Mouse (Mus musculus) C2C12 (cell line): ENCODE results near the gene Kifc1.

ENCODE experiments used
- CTCF ChIP-seq: IDR thresholded peaks from one replicate; pipeline ENCODE4 v1.5.1; 2011; ENCODE audit not compliant: control insufficient read depth, insufficient read depth, insufficient read length
- MAX ChIP-seq: IDR thresholded peaks from one replicate; pipeline ENCODE4 v1.6.1; 2011; ENCODE audit warnings: mild to moderate bottlenecking, control low read depth

DNA sequence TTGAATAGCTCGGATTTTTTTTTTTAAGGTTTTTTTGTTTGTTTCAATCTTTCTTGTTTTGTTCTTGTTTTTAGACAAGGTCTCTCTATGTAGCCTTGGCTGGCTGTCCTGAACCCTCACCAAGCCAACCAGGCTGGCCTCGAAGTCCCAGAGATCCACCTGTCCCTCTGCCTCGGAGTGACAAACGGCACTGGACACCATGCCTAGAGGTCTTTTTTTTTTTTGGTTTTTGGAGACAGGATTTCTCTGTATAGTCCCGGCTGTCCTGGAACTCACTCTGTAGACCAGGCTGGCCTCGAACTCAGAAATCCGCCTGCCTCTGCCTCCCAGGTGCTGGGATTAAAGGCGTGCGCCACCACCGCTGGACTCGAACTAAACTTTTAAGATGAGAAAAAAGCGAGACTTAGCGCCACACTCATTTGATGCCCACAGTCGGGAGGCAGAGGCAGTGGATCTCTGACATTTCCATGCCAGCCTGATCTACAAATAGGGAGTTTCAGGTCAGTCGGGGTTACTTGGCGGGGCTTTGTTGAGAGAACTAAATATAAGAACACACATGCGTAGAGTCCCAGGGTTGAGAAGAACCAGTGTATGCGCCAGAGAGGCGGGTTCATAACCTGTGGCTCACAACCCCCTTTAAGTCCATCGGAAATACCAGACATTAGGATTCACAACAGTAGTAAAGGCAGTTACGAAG is 37.9 kb upstream of the Kifc1 start:
- TF ChIP-seq MAX (no peak), CTCF (no peak)
